Mouse (Mus musculus) heart, embryonic 14.5 days (tissue): ENCODE measurements around the gene Cfb. TPM values are rescaled to one million over a fixed set of nuclear protein-coding genes. Genes with fewer than 3 reads are reported as not detected.
A peak's percentile ranks its signal among the peaks of the same experiment; 100 is the strongest.

Experiments used
- ATAC-seq: fragments of 200-750 bp; cut with Nextera tagmentation; 2 replicates; pipeline ENCODE4 v1.8.0; 2017; ENCODE audit warnings: low read depth, moderate TSS enrichment; ENCODE audit not compliant: insufficient number of reproducible peaks, insufficient read depth, low FRiP score
- H3K27ac ChIP-seq, 2 experiments: fragments of 200-500 bp in 1 of 2; fragments of 300-500 bp in 1 of 2; sonication (generic) in 1 of 2; replicated peaks in 1 of 2; 2 replicates each; pipeline ENCODE4 v1.5.1; 2012 to 2014; ENCODE audit warnings: low read depth in 2 of 2, low read length in 2 of 2, control low read depth in 1 of 2, mild to moderate bottlenecking in 1 of 2, mixed read lengths in 1 of 2; ENCODE audit not compliant: control insufficient read depth in 1 of 2, insufficient read depth in 1 of 2
- H3K27me3 ChIP-seq: fragments of 300-500 bp; sonication (generic); 2 replicates; pipeline ENCODE4 v1.6.1; 2014; ENCODE audit warnings: mild to moderate bottlenecking, low read length, control low read depth; ENCODE audit not compliant: control insufficient read depth, insufficient read depth
- H3K36me3 ChIP-seq: fragments of 300-500 bp; sonication (generic); 2 replicates; pipeline ENCODE4 v1.6.1; 2014; ENCODE audit warnings: mild to moderate bottlenecking, control low read depth, low read length, mixed read lengths; ENCODE audit not compliant: control insufficient read depth, insufficient read depth
- H3K4me1 ChIP-seq, 2 experiments: fragments of 200-500 bp in 1 of 2; fragments of 300-500 bp in 1 of 2; sonication (generic) in 1 of 2; 2 replicates each; pipeline ENCODE4 v1.6.1; 2012 to 2014; ENCODE audit warnings: low read length in 2 of 2, control low read depth in 1 of 2, mixed read lengths in 1 of 2; ENCODE audit not compliant: control insufficient read depth in 2 of 2, insufficient read depth in 2 of 2
- H3K4me2 ChIP-seq: fragments of 300-500 bp; sonication (generic); 2 replicates; pipeline ENCODE4 v1.6.1; 2014; ENCODE audit warnings: mild to moderate bottlenecking, low read length
- H3K4me3 ChIP-seq, 2 experiments: fragments of 200-500 bp in 1 of 2; fragments of 300-500 bp in 1 of 2; sonication (generic) in 1 of 2; 2 replicates each; pipeline ENCODE4 v1.5.1; 2012 to 2014; ENCODE audit warnings: low read length in 2 of 2, mild to moderate bottlenecking in 2 of 2, control low read depth in 1 of 2, low read depth in 1 of 2, moderate library complexity in 1 of 2; ENCODE audit not compliant: control insufficient read depth in 1 of 2, insufficient read depth in 1 of 2
- H3K9ac ChIP-seq: fragments of 300-500 bp; sonication (generic); 2 replicates; pipeline ENCODE4 v1.6.1; 2014; ENCODE audit warnings: mild to moderate bottlenecking, low read length
- H3K9me3 ChIP-seq: fragments of 300-500 bp; sonication (generic); 2 replicates; pipeline ENCODE4 v1.6.1; 2016; ENCODE audit warnings: low read length, control low read depth; ENCODE audit not compliant: control insufficient read depth
- WGBS: fragments of 180-500 bp; shearing (Covaris S2); extraction: QIAGEN DNeasy Blood & Tissue Kit; methylation state at CpG from one replicate; pipeline ENCODE4 v1.1.7; 2014; 5-methylcytosine and 5-hydroxymethylcytosine counted together
- polyA plus RNA-seq: library from polyadenylated mRNA; unstranded; fragments of >200 nt; fragmentation: Nextera tagmentation; extraction: Ambion mirVana; gene quantifications from 2 replicates; pipeline ENCODE4 v1.2.1, GENCODE M21; 2014

Cfb gene
- polyA plus RNA-seq, 1 experiment from 2014 or later, result 1.2 TPM

DNA sequence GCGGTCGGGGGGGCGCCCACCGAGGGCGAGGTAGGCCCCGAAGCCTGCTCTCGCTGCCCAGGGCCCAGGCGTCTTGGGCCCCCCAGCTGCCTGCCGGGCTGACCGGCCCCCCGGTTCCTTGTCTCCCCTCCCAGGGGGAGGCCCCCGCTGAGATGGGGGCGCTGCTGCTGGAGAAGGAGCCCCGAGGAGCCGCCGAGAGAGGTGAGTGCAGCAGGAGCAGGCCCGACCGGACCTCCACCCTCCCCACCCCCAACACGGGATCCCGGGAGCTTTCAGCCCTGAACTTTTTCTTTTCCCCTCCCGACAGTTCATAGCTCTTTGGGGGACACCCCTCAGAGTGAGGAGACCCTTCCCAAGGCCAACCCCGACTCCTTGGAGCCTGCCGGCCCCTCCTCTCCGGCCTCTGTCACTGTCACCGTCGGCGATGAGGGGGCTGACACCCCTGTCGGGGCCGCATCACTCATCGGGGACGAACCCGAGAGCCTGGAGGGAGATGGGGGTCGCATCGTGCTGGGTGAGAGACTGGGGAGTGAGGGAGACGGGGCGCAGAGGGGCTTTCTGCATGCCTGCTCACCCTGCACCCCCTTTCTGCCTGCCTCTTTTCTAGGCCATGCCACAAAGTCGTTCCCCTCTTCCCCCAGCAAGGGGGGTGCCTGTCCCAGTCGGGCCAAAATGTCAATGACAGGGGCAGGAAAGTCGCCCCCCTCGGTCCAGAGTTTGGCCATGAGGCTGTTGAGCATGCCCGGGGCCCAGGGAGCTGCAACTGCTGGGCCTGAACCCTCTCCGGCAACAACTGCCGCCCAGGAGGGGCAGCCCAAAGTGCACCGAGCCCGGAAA lies 37.0 kb upstream of the Cfb start:
- Histone ChIP-seq H3K9me3 (no peaks in the 10 kb centered on the region), H3K4me2 (peak overlapping the region; percentile 92), H3K27ac (peak overlapping the region; percentile 24 to 94), H3K4me1 (peaks cover 4 to 29% of the 10 kb centered on the region in 2 experiments), H3K27me3 (no peaks in the 10 kb centered on the region), H3K36me3 (peaks cover 40% of the 10 kb centered on the region), H3K9ac (peak overlapping the region; percentile 94), H3K4me3 (peak overlapping the region; percentile 64 to 71)
- no peak for ATAC-seq
- WGBS, result under 1% methylated on average over 37 of the region's 45 CpGs

- peak overlapping the region; percentile 64 to 71 for H3K4me3 ChIP-seq
- H3K27me3 ChIP-seq, result no peaks in the 10 kb centered on the region
- ATAC-seq, result no peak
- peak overlapping the region in 1 of 2 experiments; percentile 94; a peak in 2 of 4 replicates for H3K27ac ChIP-seq
- WGBS, result 2% methylated on average over 10 of the region's 47 CpGs
- peak overlapping the region; percentile 94 for H3K9ac ChIP-seq
- peak overlapping the region; percentile 92 for H3K4me2 ChIP-seq
- H3K4me1 ChIP-seq, result peaks cover 4 to 31% of the 10 kb centered on the region in 2 experiments
- peaks cover 34% of the 10 kb centered on the region for H3K36me3 ChIP-seq
- H3K9me3 ChIP-seq, result no peaks in the 10 kb centered on the region
Measured at GRCm38 (mm10) chr17:34898706-34899052, 36.4 kb upstream of the Cfb start.

DNA sequence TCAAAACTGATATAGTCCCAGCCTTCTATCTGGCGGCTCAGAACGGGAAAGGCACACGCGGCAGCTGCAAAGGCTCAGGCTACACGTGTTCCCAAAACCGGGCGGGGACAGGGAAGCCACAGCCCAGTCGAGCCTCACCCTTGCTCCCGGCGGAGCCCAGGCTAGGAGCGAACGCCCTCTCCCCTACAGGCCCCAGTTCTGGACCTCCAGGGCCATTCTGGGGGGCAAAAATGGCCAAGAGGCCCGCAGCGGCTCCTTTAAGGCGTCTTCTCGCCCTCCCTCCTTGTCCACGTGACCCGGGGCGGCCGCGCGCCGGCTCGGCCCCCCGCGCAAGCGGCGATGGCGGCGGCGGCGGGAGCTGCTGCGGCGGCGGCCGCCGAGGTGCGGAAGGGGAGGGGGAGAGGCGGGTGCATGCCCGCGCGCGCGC lies 35.9 kb upstream of the Cfb start, which contains the start of the genes C2 and Ehmt2:
Gene C2 (minus strand): TSS at position 106 of the 427 bp plus-strand sequence.
Gene Ehmt2 (plus strand): TSS at position 310 of the 427 bp plus-strand sequence.
- Histone ChIP-seq H3K9ac (peak within 1 kb of the TSS; percentile 94), H3K4me2 (peak within 1 kb of the TSS; percentile 92), H3K36me3 (peaks cover 29% of the 10 kb centered on the region), H3K4me1 (peaks cover 4 to 35% of the 10 kb centered on the region in 2 experiments), H3K4me3 (peak within 1 kb of the TSS; percentile 64 to 71), H3K27ac (peak within 1 kb of the TSS; percentile 86 to 94), H3K27me3 (no peaks in the 10 kb centered on the region), H3K9me3 (no peaks in the 10 kb centered on the region)
- ATAC-seq, result peak; percentile 33; the same call in 1 of the 2 replicates
- WGBS, result 0% methylated on average over 15 of the region's 44 CpGs

- H3K27me3 ChIP-seq, result no peaks in the 10 kb centered on the region
- 10% methylated on average over 10 of the region's 10 CpGs for WGBS
- H3K9ac ChIP-seq, result peak overlapping the region; percentile 94
- H3K9me3 ChIP-seq, result no peaks in the 10 kb centered on the region
- H3K27ac ChIP-seq, result peak overlapping the region; percentile 86 to 94
- H3K4me2 ChIP-seq, result peak overlapping the region; percentile 92
- H3K4me1 ChIP-seq, result peaks cover 4 to 35% of the 10 kb centered on the region in 2 experiments
- peaks cover 23% of the 10 kb centered on the region for H3K36me3 ChIP-seq
- ATAC-seq, result no peak
- peak overlapping the region; percentile 64 to 71 for H3K4me3 ChIP-seq
Measured at GRCm38 (mm10) chr17:34897373-34898159, 35.2 kb upstream of the Cfb start.

DNA sequence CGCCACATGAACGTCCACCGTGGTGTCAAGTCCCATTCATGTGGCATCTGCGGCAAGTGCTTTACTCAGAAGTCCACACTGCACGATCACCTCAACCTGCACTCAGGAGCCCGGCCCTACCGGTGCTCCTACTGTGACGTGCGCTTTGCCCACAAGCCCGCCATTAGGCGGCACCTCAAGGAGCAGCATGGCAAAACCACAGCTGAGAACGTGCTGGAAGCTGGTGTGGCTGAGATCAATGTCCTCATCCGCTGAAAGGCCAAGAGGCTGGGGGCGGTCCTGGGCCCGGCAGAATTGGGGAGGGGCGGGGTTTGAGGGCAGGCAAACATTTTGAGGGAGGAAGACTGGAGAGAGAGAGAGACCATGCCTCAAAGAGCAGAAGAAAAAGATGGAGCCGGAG lies 34.0 kb upstream of the Cfb start:
- H3K4me3 ChIP-seq, result no peak overlapping the region
- peaks cover 4 to 35% of the 10 kb centered on the region in 2 experiments for H3K4me1 ChIP-seq
- H3K4me2 ChIP-seq, result no peak overlapping the region
- WGBS, result 84% methylated on average over 17 of the region's 17 CpGs
- H3K27me3 ChIP-seq, result no peaks in the 10 kb centered on the region
- H3K9ac ChIP-seq, result no peak overlapping the region
- H3K27ac ChIP-seq, result no peak overlapping the region
- ATAC-seq, result no peak
- H3K36me3 ChIP-seq, result peaks cover 13% of the 10 kb centered on the region
- H3K9me3 ChIP-seq, result no peaks in the 10 kb centered on the region

DNA sequence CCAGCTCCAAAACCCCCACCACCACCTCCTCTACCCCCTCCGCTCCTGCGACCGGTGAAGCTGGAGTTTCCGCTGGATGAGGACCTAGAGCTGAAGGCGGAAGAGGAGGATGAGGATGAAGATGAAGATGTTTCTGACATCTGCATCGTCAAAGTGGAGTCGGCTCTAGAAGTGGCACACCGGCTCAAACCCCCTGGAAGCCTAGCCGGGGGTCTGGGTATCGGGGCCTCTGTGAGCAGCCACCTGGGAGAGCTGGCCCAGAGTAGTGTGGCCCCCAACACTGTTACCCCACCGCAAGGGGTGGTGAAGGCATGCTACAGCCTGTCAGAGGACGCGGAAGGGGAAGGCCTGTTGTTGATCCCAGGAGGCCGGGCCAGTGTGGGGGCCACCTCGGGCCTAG lies 33.4 kb upstream of the Cfb start:
- Histone ChIP-seq H3K4me3 (peak overlapping the region in 1 of 2 experiments; percentile 87; a peak in 2 of 4 replicates), H3K9me3 (no peaks in the 10 kb centered on the region), H3K4me2 (peak overlapping the region; percentile 91; the same call in 1 of the 2 replicates), H3K27me3 (no peaks in the 10 kb centered on the region), H3K4me1 (peaks cover 4 to 35% of the 10 kb centered on the region in 2 experiments), H3K27ac (0 out of 4 replicates have a peak overlapping the region, but pooled peaks of 1 of the 2 experiments have one; percentile 86), H3K36me3 (peaks cover 7% of the 10 kb centered on the region; the same call in 1 of the 2 replicates), H3K9ac (peak overlapping the region; percentile 94)
- no peak for ATAC-seq
- 94% methylated on average over 15 of the region's 15 CpGs for WGBS

- 12% methylated on average over 46 of the region's 51 CpGs for WGBS
- peak overlapping the region; percentile 94 for H3K9ac ChIP-seq
- H3K9me3 ChIP-seq, result no peaks in the 10 kb centered on the region
- no peaks in the 10 kb centered on the region for H3K27me3 ChIP-seq
- peak overlapping the region; percentile 91 for H3K4me2 ChIP-seq
- peak; percentile 1; the same call in 1 of the 2 replicates for ATAC-seq
- H3K27ac ChIP-seq, result peak overlapping the region; percentile 6 to 86
- H3K4me1 ChIP-seq, result peaks cover 4 to 30% of the 10 kb centered on the region in 2 experiments
- H3K36me3 ChIP-seq, result peaks cover 6% of the 10 kb centered on the region; the same call in 1 of the 2 replicates
- peak overlapping the region; percentile 69 to 87 for H3K4me3 ChIP-seq
Measured at GRCm38 (mm10) chr17:34894801-34895530, 32.6 kb upstream of the Cfb start.
